Mouse (Mus musculus) thymus, adult 2 months (tissue): ENCODE results near the gene Mdfi. TPM values are rescaled to one million over a fixed set of nuclear protein-coding genes. Genes with fewer than 3 reads are reported as not detected.

Source experiments
- DNase-seq: peaks from one replicate; pipeline ENCODE4 v3.0.0; 2021
- H3K27ac ChIP-seq: fragments of 200-500 bp; 2 replicates; pipeline ENCODE4 v1.5.1; 2012; ENCODE audit warnings: low read length, control low read depth; ENCODE audit not compliant: control insufficient read depth, insufficient read depth
- H3K27me3 ChIP-seq: fragments of 200-500 bp; 2 replicates; pipeline ENCODE4 v1.6.1; 2012; ENCODE audit warnings: mild to moderate bottlenecking, low read length, moderate library complexity, mixed read lengths; ENCODE audit not compliant: control insufficient read depth, insufficient read depth
- H3K36me3 ChIP-seq: fragments of 200-500 bp; 2 replicates; pipeline ENCODE4 v1.6.1; 2012; ENCODE audit warnings: mild to moderate bottlenecking, low read length, moderate library complexity; ENCODE audit not compliant: control insufficient read depth, insufficient read depth
- H3K4me1 ChIP-seq: fragments of 200-500 bp; replicated peaks from 2 replicates; pipeline ENCODE4 v1.6.1; 2012; ENCODE audit warnings: low read length; ENCODE audit not compliant: control insufficient read depth, insufficient read depth
- H3K4me3 ChIP-seq: fragments of 200-500 bp; 2 replicates; pipeline ENCODE4 v1.5.1; 2012; ENCODE audit warnings: mild to moderate bottlenecking, low read length, control low read depth, moderate library complexity; ENCODE audit not compliant: control insufficient read depth, insufficient read depth
- CTCF ChIP-seq: fragments of 200-500 bp; IDR thresholded peaks from 2 replicates; pipeline ENCODE4 v1.5.1; 2012; ENCODE audit warnings: mild to moderate bottlenecking, control low read depth, low read length, moderate library complexity, borderline replicate concordance; ENCODE audit not compliant: control insufficient read depth, poor library complexity, insufficient read depth; ENCODE audit errors: extremely low read depth
- POLR2A ChIP-seq: fragments of 200-500 bp; IDR thresholded peaks from 2 replicates; pipeline ENCODE4 v1.6.1; 2012; ENCODE audit warnings: mild to moderate bottlenecking, low read length, control low read depth, moderate library complexity; ENCODE audit not compliant: control insufficient read depth, poor library complexity, insufficient read depth; ENCODE audit errors: extremely low read depth
- WGBS: fragments of 180-500 bp; shearing (Covaris S2); methylation state at CpG from one replicate; pipeline ENCODE4 v1.1.7; 2018; 5-methylcytosine and 5-hydroxymethylcytosine counted together
- polyA plus RNA-seq: library from polyadenylated mRNA; depleted of rRNA; stranded (reverse); fragments of >200 nt; gene quantifications from 2 replicates; pipeline ENCODE4 v1.2.3, GENCODE M21; 2012; rRNA removed

The Mdfi gene
- 18.9 and 19.8 TPM in 2 replicates for polyA plus RNA-seq

DNA sequence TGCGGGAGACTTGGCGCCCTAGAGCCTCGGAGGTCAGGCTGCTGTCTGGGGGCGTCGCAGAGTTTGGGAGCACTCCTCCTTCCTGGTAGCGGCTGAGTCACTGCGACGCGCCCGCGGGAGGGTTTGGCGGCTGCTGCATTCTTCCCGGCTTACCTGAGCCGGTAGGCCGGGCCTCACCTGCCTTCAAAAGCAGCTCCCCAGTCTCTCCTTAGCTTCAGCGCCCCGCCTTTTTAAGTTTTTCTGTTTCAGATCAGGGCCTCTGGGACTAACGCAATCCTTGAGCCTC is at the start of gene Mdfi:
Mdfi (minus strand) TSS at position 210 of the 286 bp plus-strand sequence.
- Histone ChIP-seq H3K4me3 (peak within 1 kb of the TSS; percentile 6; the same call in 1 of the 2 replicates), H3K27me3 (peaks cover 5% of the 10 kb centered on the region; the same call in 1 of the 2 replicates), H3K4me1 (peaks cover 23% of the 10 kb centered on the region), H3K36me3 (no peaks in the 10 kb centered on the region), H3K27ac (no peak within 1 kb of the TSS)
- WGBS: 14% methylated on average over 18 of the region's 18 CpGs
- TF ChIP-seq POLR2A (no peak), CTCF (no peak)
- no peak for DNase-seq

DNA sequence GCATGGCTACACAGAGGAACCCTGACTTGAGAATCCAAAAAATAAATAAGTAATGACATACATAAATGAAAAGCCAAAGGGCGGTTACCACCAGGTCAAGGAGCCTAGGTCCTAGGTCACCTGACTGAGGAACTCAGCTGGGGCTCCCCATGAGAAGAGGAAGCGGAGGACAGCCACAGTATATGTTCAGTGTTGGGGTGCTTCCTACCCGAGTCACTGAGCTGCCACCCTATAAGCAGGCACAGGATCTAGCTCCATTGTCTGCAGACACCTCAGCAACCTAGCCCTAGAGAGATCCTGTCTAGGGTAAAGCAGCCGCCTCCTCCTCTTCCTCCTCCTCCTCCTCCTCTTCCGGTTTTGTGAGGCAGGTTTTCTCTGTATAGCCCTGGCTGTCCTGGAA is 48.6 kb upstream of the Mdfi start:
- no peak for DNase-seq
- H3K36me3 ChIP-seq: no peaks in the 10 kb centered on the region
- peak overlapping the region; percentile 79 for H3K27ac ChIP-seq
- TF ChIP-seq CTCF (no peak), POLR2A (no peak)
- H3K4me1 ChIP-seq: peaks cover 31% of the 10 kb centered on the region
- H3K27me3 ChIP-seq: no peaks in the 10 kb centered on the region
- H3K4me3 ChIP-seq: no peak overlapping the region
- WGBS: 50% methylated on average over 5 of the region's 5 CpGs

DNA sequence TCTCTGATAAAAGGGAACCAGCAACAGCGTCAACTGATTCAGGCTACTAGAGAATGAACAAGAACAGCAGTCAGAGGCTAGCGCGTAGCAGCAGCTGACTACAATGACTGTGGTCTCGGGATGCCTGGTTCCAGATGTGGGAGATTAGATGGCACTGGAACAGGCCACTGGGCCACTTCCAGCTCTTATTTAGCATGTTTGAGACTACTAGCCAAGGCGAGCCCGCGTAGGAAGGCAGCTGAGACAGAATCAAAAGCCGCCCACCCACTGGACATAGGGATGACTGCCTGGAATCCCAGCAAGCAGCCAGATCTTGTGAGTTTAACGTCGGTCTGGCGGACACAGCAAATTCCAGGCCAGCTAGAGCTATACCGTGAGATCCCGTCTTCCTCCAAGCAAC is 46.8 kb upstream of the Mdfi start:
- H3K36me3 ChIP-seq: no peaks in the 10 kb centered on the region
- no peak overlapping the region for H3K4me3 ChIP-seq
- no peak for DNase-seq
- H3K27me3 ChIP-seq: no peaks in the 10 kb centered on the region
- no peak overlapping the region for H3K27ac ChIP-seq
- WGBS: 96% methylated on average over 13 of the region's 13 CpGs
- peaks cover 15% of the 10 kb centered on the region for H3K4me1 ChIP-seq
- TF ChIP-seq POLR2A (no peak), CTCF (no peak)

DNA sequence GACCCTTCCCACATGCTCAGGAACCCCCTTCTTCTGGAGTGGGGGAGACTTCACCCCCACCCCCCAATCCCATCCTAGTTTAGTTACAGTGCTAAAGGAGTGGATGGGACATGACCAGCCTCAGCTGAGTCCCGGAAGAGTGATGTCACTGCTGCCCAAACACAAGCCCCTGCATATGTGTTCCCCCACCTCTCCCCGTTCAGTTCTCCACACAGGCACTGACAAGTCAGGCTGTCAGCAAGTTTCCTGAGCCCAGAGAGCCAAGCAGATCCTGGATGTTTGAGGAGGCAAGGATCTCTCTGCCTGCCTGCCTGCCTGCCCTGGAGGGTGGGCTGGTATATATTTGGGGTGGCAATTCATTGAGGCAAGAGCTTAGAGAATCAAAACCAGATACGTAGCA is 44.7 kb upstream of the Mdfi start:
- H3K27ac ChIP-seq: no peak overlapping the region
- DNase-seq: no peak
- 91% methylated on average over 3 of the region's 3 CpGs for WGBS
- TF ChIP-seq CTCF (no peak), POLR2A (no peak)
- H3K4me1 ChIP-seq: peaks cover 15% of the 10 kb centered on the region
- no peak overlapping the region for H3K4me3 ChIP-seq
- H3K27me3 ChIP-seq: no peaks in the 10 kb centered on the region
- H3K36me3 ChIP-seq: no peaks in the 10 kb centered on the region

DNA sequence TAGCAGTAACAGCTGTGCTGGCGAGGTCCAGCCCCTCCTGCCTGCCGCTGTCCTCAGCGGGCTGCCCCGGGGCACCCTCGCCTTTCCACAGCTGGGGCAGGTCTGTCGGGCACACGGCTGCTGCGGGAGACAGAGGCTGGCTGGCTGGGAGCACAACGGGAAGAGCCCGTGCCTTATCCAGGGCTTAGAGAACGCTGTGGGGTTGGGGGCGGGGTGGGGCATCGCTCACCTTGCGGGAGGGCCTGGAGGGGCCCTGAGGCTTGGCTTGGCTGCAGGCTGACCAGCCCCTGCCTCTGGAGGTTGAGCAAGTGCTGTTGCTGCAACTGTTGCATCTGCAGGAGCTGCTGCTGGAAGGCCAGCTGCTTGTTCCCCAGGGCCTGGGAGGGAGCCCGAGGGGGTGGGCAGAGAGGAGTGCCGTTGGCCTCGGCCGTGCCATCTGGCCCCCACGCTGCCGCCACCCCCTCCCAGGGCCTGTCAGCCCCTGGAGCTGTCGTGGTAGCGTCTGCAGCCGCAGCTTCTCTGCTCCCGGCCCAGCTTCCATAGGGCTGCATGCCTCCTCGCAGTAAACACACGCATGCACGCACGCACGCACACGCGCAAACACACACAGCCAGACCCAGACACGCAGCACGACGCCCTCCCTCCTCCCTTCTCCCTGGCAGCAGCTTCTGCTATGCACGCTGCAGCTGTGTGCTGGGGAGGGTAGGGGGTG is 44.0 kb upstream of the Mdfi start:
- Histone ChIP-seq H3K36me3 (no peaks in the 10 kb centered on the region), H3K27me3 (no peaks in the 10 kb centered on the region), H3K4me3 (no peak overlapping the region), H3K4me1 (peaks cover 11% of the 10 kb centered on the region), H3K27ac (no peak overlapping the region)
- 93% methylated on average over 35 of the region's 35 CpGs for WGBS
- TF ChIP-seq POLR2A (no peak), CTCF (no peak)
- no peak for DNase-seq

DNA sequence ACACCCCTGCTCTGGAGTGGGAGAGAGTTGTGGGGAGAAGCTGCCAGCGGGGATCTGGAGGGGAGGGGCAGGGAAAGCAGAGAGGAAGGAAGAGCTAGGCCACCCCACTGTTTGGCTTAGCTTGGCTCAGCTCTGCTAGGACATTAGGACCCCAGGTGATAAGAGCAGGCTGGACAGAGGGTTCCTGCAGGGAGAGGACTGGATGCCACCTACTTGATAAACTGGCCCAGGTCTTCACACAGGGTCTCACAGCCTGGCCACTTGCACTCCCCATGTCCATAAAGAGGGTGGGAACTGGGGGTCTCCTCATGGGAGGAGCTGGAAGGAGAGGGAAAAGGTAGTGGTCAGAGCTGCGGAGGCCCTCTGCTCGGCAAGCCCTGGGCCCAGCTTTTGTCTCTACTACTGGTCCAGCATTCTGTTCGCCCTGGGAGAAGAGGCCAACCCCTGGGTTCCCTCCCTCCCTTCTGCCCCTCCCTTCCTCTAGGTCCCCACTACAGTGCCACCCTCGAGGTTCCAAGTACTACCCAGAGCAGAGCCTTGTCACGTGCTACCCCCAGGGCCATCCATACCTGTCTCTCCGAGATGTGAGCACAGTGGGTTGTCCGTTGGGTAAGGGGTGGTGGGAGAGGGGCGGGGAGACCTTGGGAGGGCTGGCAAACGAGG is 43.4 kb upstream of the Mdfi start:
- no peak overlapping the region for H3K4me3 ChIP-seq
- H3K4me1 ChIP-seq: peaks cover 13% of the 10 kb centered on the region
- 83% methylated on average over 10 of the region's 10 CpGs for WGBS
- H3K27ac ChIP-seq: no peak overlapping the region
- no peaks in the 10 kb centered on the region for H3K27me3 ChIP-seq
- TF ChIP-seq POLR2A (no peak), CTCF (no peak)
- H3K36me3 ChIP-seq: no peaks in the 10 kb centered on the region
- DNase-seq: no peak
